Mouse (Mus musculus): ENCODE results near the gene Sprr2a3. TPM values are rescaled to one million over a fixed set of nuclear protein-coding genes. Genes with fewer than 3 reads are reported as not detected.
"Not testable (repeated sequence)": the region's sequence is repeated elsewhere in the genome, so short reads cannot be mapped to it uniquely, and the experiment has no call there.

The Sprr2a3 gene
- total RNA-seq (2015) (not detected in 2 replicates), total RNA-seq (2017) (not detected in 2 replicates)

- ATAC-seq (replicated peaks; ENCODE audit: poor library complexity), result not testable (repeated sequence)
Observed at GRCm38 (mm10) chr3:92285101-92285500, at the start of gene Sprr2a3. Gene Sprr2a3 (plus strand): TSS chr3:92285417.

- ATAC-seq (replicated peaks; ENCODE audit: poor library complexity), result peak; percentile 11; the same call in 1 of the 2 replicates
Observed at GRCm38 (mm10) chr3:92236463-92237189, 48.6 kb upstream of the Sprr2a3 start.

GRCm38 (mm10) chr3:92238736-92239135, 46.5 kb upstream of the Sprr2a3 start:
- ATAC-seq (replicated peaks; ENCODE audit: poor library complexity), result not testable (repeated sequence)

- ATAC-seq (replicated peaks; ENCODE audit: poor library complexity), result not testable (repeated sequence)
Observed at GRCm38 (mm10) chr3:92239197-92239596, 46.0 kb upstream of the Sprr2a3 start.

- not testable (repeated sequence) for ATAC-seq (replicated peaks; ENCODE audit: poor library complexity)
Observed at GRCm38 (mm10) chr3:92244833-92245232, 40.4 kb upstream of the Sprr2a3 start.

GRCm38 (mm10) chr3:92246245-92246644, 39.0 kb upstream of the Sprr2a3 start:
- ATAC-seq (replicated peaks; ENCODE audit: poor library complexity), result not testable (repeated sequence)

- not testable (repeated sequence) for ATAC-seq (replicated peaks; ENCODE audit: poor library complexity)
Observed at GRCm38 (mm10) chr3:92248494-92248893, 36.7 kb upstream of the Sprr2a3 start.

- not testable (repeated sequence) for ATAC-seq (replicated peaks; ENCODE audit: poor library complexity)
Observed at GRCm38 (mm10) chr3:92250450-92250849, 34.8 kb upstream of the Sprr2a3 start.

- ATAC-seq (replicated peaks; ENCODE audit: poor library complexity), result peak; percentile 52
Observed at GRCm38 (mm10) chr3:92253860-92254259, 31.4 kb upstream of the Sprr2a3 start.

GRCm38 (mm10) chr3:92258526-92258925, 26.7 kb upstream of the Sprr2a3 start:
- not testable (repeated sequence) for ATAC-seq (replicated peaks; ENCODE audit: poor library complexity)

GRCm38 (mm10) chr3:92263462-92263861, 21.8 kb upstream of the Sprr2a3 start:
- not testable (repeated sequence) for ATAC-seq (replicated peaks; ENCODE audit: poor library complexity)

GRCm38 (mm10) chr3:92271414-92271985, 13.7 kb upstream of the Sprr2a3 start:
- ATAC-seq (replicated peaks; ENCODE audit: poor library complexity), result peak; percentile 11; the same call in 1 of the 2 replicates

- not testable (repeated sequence) for ATAC-seq (replicated peaks; ENCODE audit: poor library complexity)
Observed at GRCm38 (mm10) chr3:92273504-92273903, 11.7 kb upstream of the Sprr2a3 start.

GRCm38 (mm10) chr3:92274018-92274417, 11.2 kb upstream of the Sprr2a3 start:
- ATAC-seq (replicated peaks; ENCODE audit: poor library complexity), result not testable (repeated sequence)

GRCm38 (mm10) chr3:92279663-92280062, 5.6 kb upstream of the Sprr2a3 start:
- not testable (repeated sequence) for ATAC-seq (replicated peaks; ENCODE audit: poor library complexity)

GRCm38 (mm10) chr3:92280963-92281606, 4.1 kb upstream of the Sprr2a3 start:
- ATAC-seq (replicated peaks; ENCODE audit: poor library complexity), result not testable (repeated sequence)

GRCm38 (mm10) chr3:92288489-92288888, 3.3 kb downstream of the Sprr2a3 start:
- not testable (repeated sequence) for ATAC-seq (replicated peaks; ENCODE audit: poor library complexity)

GRCm38 (mm10) chr3:92307406-92307805, 22.2 kb downstream of the Sprr2a3 start:
- no peak for ATAC-seq (replicated peaks; ENCODE audit: poor library complexity)

GRCm38 (mm10) chr3:92316320-92316719, 31.1 kb downstream of the Sprr2a3 start, which contains the start of gene Sprr2b:
Gene Sprr2b (plus strand): TSS chr3:92316620.
- no peak for ATAC-seq (replicated peaks; ENCODE audit: poor library complexity)

GRCm38 (mm10) chr3:92317384-92317783, 32.2 kb downstream of the Sprr2a3 start:
- ATAC-seq (replicated peaks; ENCODE audit: poor library complexity), result no peak

- ATAC-seq (replicated peaks; ENCODE audit: poor library complexity), result no peak
Observed at GRCm38 (mm10) chr3:92336278-92336677, 51.1 kb downstream of the Sprr2a3 start.
